Mouse (Mus musculus): ENCODE measurements at regions not wholly inside any gene's neighbourhood (a gene's known extent, or its start where the extent isn't known, plus 50 kb on each side); places are given as distances from the start of the nearest gene placed in this dataset.

GRCm38 (mm10) chr2:133883682-133884081 lies 331.7 kb downstream of the Bmp2 start:
- Histone ChIP-seq H3K27ac (replicated peaks) (no peak overlapping the region), H3K9ac (no peak overlapping the region), H3K36me3 (no peaks in the 10 kb centered on the region), H3K4me1 (no peaks in the 10 kb centered on the region), H3K4me2 (replicated peaks) (no peak overlapping the region), H3K9me3 (replicated peaks) (no peaks in the 10 kb centered on the region), H3K4me3 (replicated peaks) (no peak overlapping the region), H3K27me3 (no peaks in the 10 kb centered on the region)
- no peak for ATAC-seq (ENCODE audit: insufficient number of reproducible peaks, low FRiP score, low TSS enrichment, low read depth)

- no peaks in the 10 kb centered on the region for H3K36me3 ChIP-seq
- no peak overlapping the region for H3K4me2 ChIP-seq (replicated peaks)
- no peaks in the 10 kb centered on the region for H3K27me3 ChIP-seq
- no peak overlapping the region for H3K4me3 ChIP-seq (replicated peaks)
- ATAC-seq (ENCODE audit: insufficient number of reproducible peaks, low FRiP score, low TSS enrichment, low read depth): no peak
- H3K9me3 ChIP-seq (replicated peaks): no peaks in the 10 kb centered on the region
- 43% methylated on average over 6 of the region's 6 CpGs for WGBS
- no peak overlapping the region for H3K9ac ChIP-seq
- no peak overlapping the region for H3K27ac ChIP-seq (replicated peaks)
- H3K4me1 ChIP-seq: no peaks in the 10 kb centered on the region
These were observed 354.3 kb downstream of the Bmp2 start for GRCm38 (mm10) chr2:133906269-133906668.
